Mouse (Mus musculus): Measurements from ENCODE around the gene Hif3a. TPM values are rescaled to one million over a fixed set of nuclear protein-coding genes. Genes with fewer than 3 reads are reported as not detected.

The Hif3a gene
- polyA plus RNA-seq, 1 experiment: 8.9 TPM

- WGBS: 79% methylated on average over 2 of the region's 2 CpGs
- TF ChIP-seq POLR2A (IDR thresholded peaks at IDR 0.05; ENCODE audit: control insufficient read depth, extremely low read depth, insufficient read depth, low read length, poor library complexity) (no peak), CTCF (IDR thresholded peaks at IDR 0.05; ENCODE audit: borderline replicate concordance, control insufficient read depth, extremely low read depth, insufficient read depth, low read length, poor library complexity) (no peak)
These were observed 44.3 kb downstream of the Hif3a start for GRCm38 (mm10) chr7:17017921-17018320.

DNA sequence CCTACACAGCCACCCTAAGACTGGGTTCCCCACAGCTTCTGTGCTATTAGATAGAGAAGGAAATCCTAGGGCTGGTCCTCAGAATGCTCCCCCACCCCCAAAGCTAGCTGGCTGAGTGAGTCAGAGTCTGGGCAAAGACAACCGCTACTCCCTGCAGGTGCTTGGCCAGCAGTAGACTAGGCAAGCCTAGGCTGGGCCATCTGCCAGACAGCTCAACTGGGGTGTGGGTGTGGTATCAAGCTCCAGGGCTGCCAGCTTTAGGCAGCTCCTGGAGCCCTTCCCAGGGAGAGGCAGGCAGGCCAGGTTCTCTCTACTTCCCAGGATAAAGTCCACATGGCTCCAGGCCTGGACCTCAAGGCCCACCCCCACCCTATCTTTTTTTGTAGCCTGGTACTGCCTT is 45.2 kb downstream of the Hif3a start:
- Histone ChIP-seq H3K27me3 (ENCODE audit: control insufficient read depth, insufficient read depth, low read length) (no peaks in the 10 kb centered on the region), H3K4me1 (replicated peaks; ENCODE audit: control insufficient read depth, insufficient read depth, low read length) (peaks cover 10% of the 10 kb centered on the region), H3K36me3 (ENCODE audit: control insufficient read depth, insufficient read depth, low read length) (peaks cover 56% of the 10 kb centered on the region), H3K4me3 (ENCODE audit: control insufficient read depth, insufficient read depth, low read length) (no peak overlapping the region), H3K27ac (ENCODE audit: control insufficient read depth, insufficient read depth, low read length) (peak overlapping the region; percentile 10; the same call in 1 of the 2 replicates)
- no peak for DNase-seq
- 25% methylated on average over 1 of the region's 1 CpGs for WGBS
- TF ChIP-seq POLR2A (IDR thresholded peaks at IDR 0.05; ENCODE audit: control insufficient read depth, extremely low read depth, insufficient read depth, low read length, poor library complexity) (no peak), CTCF (IDR thresholded peaks at IDR 0.05; ENCODE audit: borderline replicate concordance, control insufficient read depth, extremely low read depth, insufficient read depth, low read length, poor library complexity) (no peak)

More at GRCm38 (mm10) chr7:17017921-17018320, 44.3 kb downstream of the Hif3a start:
- Histone ChIP-seq H3K27me3 (ENCODE audit: control insufficient read depth, insufficient read depth, low read length) (no peaks in the 10 kb centered on the region), H3K27ac (ENCODE audit: control insufficient read depth, insufficient read depth, low read length) (no peak overlapping the region), H3K4me1 (replicated peaks; ENCODE audit: control insufficient read depth, insufficient read depth, low read length) (peaks cover 10% of the 10 kb centered on the region), H3K36me3 (ENCODE audit: control insufficient read depth, insufficient read depth, low read length) (peaks cover 53% of the 10 kb centered on the region), H3K4me3 (ENCODE audit: control insufficient read depth, insufficient read depth, low read length) (no peak overlapping the region)
- no peak for DNase-seq

- H3K4me3 ChIP-seq (ENCODE audit: control insufficient read depth, insufficient read depth, low read length): no peak overlapping the region
- TF ChIP-seq CTCF (IDR thresholded peaks at IDR 0.05; ENCODE audit: borderline replicate concordance, control insufficient read depth, extremely low read depth, insufficient read depth, low read length, poor library complexity): no peak
- TF ChIP-seq POLR2A (IDR thresholded peaks at IDR 0.05; ENCODE audit: control insufficient read depth, extremely low read depth, insufficient read depth, low read length, poor library complexity): no peak
- H3K36me3 ChIP-seq (ENCODE audit: control insufficient read depth, insufficient read depth, low read length): peaks cover 50% of the 10 kb centered on the region
- peaks cover 10% of the 10 kb centered on the region for H3K4me1 ChIP-seq (replicated peaks; ENCODE audit: control insufficient read depth, insufficient read depth, low read length)
- no peak overlapping the region for H3K27ac ChIP-seq (ENCODE audit: control insufficient read depth, insufficient read depth, low read length)
- 94% methylated on average over 6 of the region's 6 CpGs for WGBS
- DNase-seq: no peak
- no peaks in the 10 kb centered on the region for H3K27me3 ChIP-seq (ENCODE audit: control insufficient read depth, insufficient read depth, low read length)
These were observed 46.8 kb downstream of the Hif3a start for GRCm38 (mm10) chr7:17015381-17015780.

DNA sequence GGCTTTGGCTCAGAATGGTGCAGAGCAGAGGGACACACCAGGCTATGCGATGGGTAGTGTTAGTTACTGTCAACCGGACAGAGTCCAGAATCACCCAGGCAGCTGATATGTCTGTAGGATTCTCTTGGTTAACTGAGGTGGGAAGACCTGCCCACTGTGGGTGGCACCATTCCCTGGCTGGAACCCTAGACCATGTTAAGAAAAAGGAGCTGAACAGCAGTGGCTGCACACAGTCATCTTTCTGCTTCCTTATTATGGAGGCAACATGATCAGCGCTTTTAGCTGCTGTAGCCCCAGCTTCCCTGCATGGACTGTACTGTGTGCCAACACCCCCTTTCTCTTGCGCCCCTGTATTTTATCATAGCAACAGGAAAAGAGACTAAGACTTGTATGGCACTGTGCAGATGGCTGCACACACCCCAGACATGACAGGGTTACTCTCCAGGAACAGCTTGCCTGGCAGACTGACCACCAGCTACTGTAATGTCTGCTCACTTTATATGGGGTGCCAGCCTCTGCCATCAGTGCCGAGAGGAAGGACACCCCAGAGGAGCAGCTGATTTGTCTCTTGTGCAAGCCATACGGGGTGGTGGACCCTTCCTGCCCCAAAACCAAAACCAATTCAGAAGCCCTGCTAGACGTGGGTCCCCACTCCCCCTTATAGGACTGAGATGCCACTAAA is 50.2 kb downstream of the Hif3a start:
- Histone ChIP-seq H3K4me3 (ENCODE audit: control insufficient read depth, insufficient read depth, low read length) (no peak overlapping the region), H3K4me1 (replicated peaks; ENCODE audit: control insufficient read depth, insufficient read depth, low read length) (peaks cover 18% of the 10 kb centered on the region), H3K27ac (ENCODE audit: control insufficient read depth, insufficient read depth, low read length) (no peak overlapping the region), H3K27me3 (ENCODE audit: control insufficient read depth, insufficient read depth, low read length) (no peaks in the 10 kb centered on the region), H3K36me3 (ENCODE audit: control insufficient read depth, insufficient read depth, low read length) (peaks cover 54% of the 10 kb centered on the region)
- WGBS: 97% methylated on average over 7 of the region's 7 CpGs
- TF ChIP-seq CTCF (IDR thresholded peaks at IDR 0.05; ENCODE audit: borderline replicate concordance, control insufficient read depth, extremely low read depth, insufficient read depth, low read length, poor library complexity) (no peak), POLR2A (IDR thresholded peaks at IDR 0.05; ENCODE audit: control insufficient read depth, extremely low read depth, insufficient read depth, low read length, poor library complexity) (no peak)
- no peak for DNase-seq

- DNase-seq: no peak
- Histone ChIP-seq H3K4me3 (ENCODE audit: control insufficient read depth, insufficient read depth, low read length) (no peak overlapping the region), H3K4me1 (replicated peaks; ENCODE audit: control insufficient read depth, insufficient read depth, low read length) (peaks cover 15% of the 10 kb centered on the region), H3K27me3 (ENCODE audit: control insufficient read depth, insufficient read depth, low read length) (no peaks in the 10 kb centered on the region), H3K36me3 (ENCODE audit: control insufficient read depth, insufficient read depth, low read length) (peaks cover 54% of the 10 kb centered on the region), H3K27ac (ENCODE audit: control insufficient read depth, insufficient read depth, low read length) (peak overlapping the region; percentile 9; the same call in 1 of the 2 replicates)
- TF ChIP-seq CTCF (IDR thresholded peaks at IDR 0.05; ENCODE audit: borderline replicate concordance, control insufficient read depth, extremely low read depth, insufficient read depth, low read length, poor library complexity) (no peak), POLR2A (IDR thresholded peaks at IDR 0.05; ENCODE audit: control insufficient read depth, extremely low read depth, insufficient read depth, low read length, poor library complexity) (no peak)
- WGBS: 82% methylated on average over 5 of the region's 5 CpGs
These were observed 52.2 kb downstream of the Hif3a start for GRCm38 (mm10) chr7:17010010-17010347.

- Histone ChIP-seq H3K27me3 (ENCODE audit: control insufficient read depth, insufficient read depth, low read length) (no peaks in the 10 kb centered on the region), H3K36me3 (ENCODE audit: control insufficient read depth, insufficient read depth, low read length) (peaks cover 54% of the 10 kb centered on the region), H3K27ac (ENCODE audit: control insufficient read depth, insufficient read depth, low read length) (peak overlapping the region; percentile 52; the same call in 1 of the 2 replicates), H3K4me3 (ENCODE audit: control insufficient read depth, insufficient read depth, low read length) (no peak overlapping the region), H3K4me1 (replicated peaks; ENCODE audit: control insufficient read depth, insufficient read depth, low read length) (peaks cover 15% of the 10 kb centered on the region)
- 25% methylated on average over 16 of the region's 16 CpGs for WGBS
- peak; percentile 69 for DNase-seq
- no peak for TF ChIP-seq POLR2A (IDR thresholded peaks at IDR 0.05; ENCODE audit: control insufficient read depth, extremely low read depth, insufficient read depth, low read length, poor library complexity)
- no peak for TF ChIP-seq CTCF (IDR thresholded peaks at IDR 0.05; ENCODE audit: borderline replicate concordance, control insufficient read depth, extremely low read depth, insufficient read depth, low read length, poor library complexity)
These were observed 52.8 kb downstream of the Hif3a start for GRCm38 (mm10) chr7:17009326-17010009.
